Mouse (Mus musculus): ENCODE results near the gene Rnf169.
A peak's percentile ranks its signal among the peaks of the same experiment; 100 is the strongest.
"Not testable (repeated sequence)": the region's sequence is repeated elsewhere in the genome, so short reads cannot be mapped to it uniquely, and the experiment has no call there.

The Rnf169 gene

GRCm38 (mm10) chr7:99979081-99979480, 1.2 kb downstream of the Rnf169 start:
- no peak for DNase-seq

GRCm38 (mm10) chr7:99978041-99978440, 2.2 kb downstream of the Rnf169 start:
- no peak for DNase-seq

- DNase-seq = peak; percentile 64 to 72
Observed at GRCm38 (mm10) chr7:99975819-99976575, 4.3 kb downstream of the Rnf169 start.

GRCm38 (mm10) chr7:99974208-99974970, 5.9 kb downstream of the Rnf169 start:
- DNase-seq = no peak

- DNase-seq = not testable (repeated sequence)
Observed at GRCm38 (mm10) chr7:99972912-99973311, 7.3 kb downstream of the Rnf169 start.

GRCm38 (mm10) chr7:99971926-99972325, 8.3 kb downstream of the Rnf169 start:
- no peak for DNase-seq

GRCm38 (mm10) chr7:99969151-99969550, 11.1 kb downstream of the Rnf169 start:
- no peak for DNase-seq

- no peak for DNase-seq
Observed at GRCm38 (mm10) chr7:99966011-99966721, 14.1 kb downstream of the Rnf169 start.

GRCm38 (mm10) chr7:99965020-99965841, 15.0 kb downstream of the Rnf169 start:
- no peak for DNase-seq

- DNase-seq = no peak
Observed at GRCm38 (mm10) chr7:99963237-99963860, 16.9 kb downstream of the Rnf169 start.

GRCm38 (mm10) chr7:99962536-99963236, 17.6 kb downstream of the Rnf169 start:
- DNase-seq = peak in 1 of 2 experiments; percentile 61

GRCm38 (mm10) chr7:99961518-99961917, 18.7 kb downstream of the Rnf169 start:
- no peak for DNase-seq

- not testable (repeated sequence) for DNase-seq
Observed at GRCm38 (mm10) chr7:99960571-99960970, 19.7 kb downstream of the Rnf169 start.

GRCm38 (mm10) chr7:99957226-99957965, 22.9 kb downstream of the Rnf169 start:
- DNase-seq = no peak

GRCm38 (mm10) chr7:99956095-99956494, 24.2 kb downstream of the Rnf169 start:
- DNase-seq = no peak

- DNase-seq = no peak
Observed at GRCm38 (mm10) chr7:99954212-99954611, 26.0 kb downstream of the Rnf169 start.

- DNase-seq = no peak
Observed at GRCm38 (mm10) chr7:99953442-99954098, 26.7 kb downstream of the Rnf169 start.

- DNase-seq = peak; percentile 31 to 41
Observed at GRCm38 (mm10) chr7:99947329-99947728, 32.9 kb downstream of the Rnf169 start.

GRCm38 (mm10) chr7:99946356-99946755, 33.9 kb downstream of the Rnf169 start:
- DNase-seq = no peak

- no peak for DNase-seq
Observed at GRCm38 (mm10) chr7:99945939-99946338, 34.3 kb downstream of the Rnf169 start.

All from lung, adult 18-20 months (tissue).